8 mouse cellular contexts compared by ENCODE assay signal in genomic region chr10:68212061-68212915, GRCm38 (mm10).
DNase-seq lines count a peak whose midpoint lies in the region; ATAC-seq lines count a peak whose summit lies in the region.

No protein-coding gene starts in this region.

- ATAC-seq in neural tube, embryonic 12.5 days (ENCODE audit: low FRiP score, low read depth), result no peak
- ATAC-seq in embryonic facial prominence, embryonic 15.5 days (ENCODE audit: insufficient number of reproducible peaks, low FRiP score, low TSS enrichment, low read depth), result no peak
- ATAC-seq in kidney, embryonic 16.5 days (ENCODE audit: low FRiP score, low TSS enrichment), result peak; percentile 80
- peak; percentile 44; the same call in 1 of the 2 replicates for ATAC-seq in neural tube, embryonic 14.5 days (ENCODE audit: low read depth)
- ATAC-seq in granulocyte monocyte progenitor cell, adult 5-6 weeks (replicated peaks; ENCODE audit: poor library complexity, severe bottlenecking), result no peak

- no peaks in the 10 kb centered on the region for H3K27me3 ChIP-seq in neural tube, embryonic 12.5 days (replicated peaks)
- no peaks in the 10 kb centered on the region for H3K27me3 ChIP-seq in embryonic facial prominence, embryonic 15.5 days
- H3K27me3 ChIP-seq in kidney, embryonic 16.5 days (ENCODE audit: insufficient read depth, low read length), result no peaks in the 10 kb centered on the region
- H3K27me3 ChIP-seq in neural tube, embryonic 14.5 days (ENCODE audit: control insufficient read depth, insufficient read depth, low read length), result no peaks in the 10 kb centered on the region

- 0 out of 2 replicates have a peak, but pooled peaks cover 7% of the 10 kb centered on the region for H3K36me3 ChIP-seq in neural tube, embryonic 12.5 days
- peaks cover 19% of the 10 kb centered on the region for H3K36me3 ChIP-seq in embryonic facial prominence, embryonic 15.5 days
- peaks cover 16% of the 10 kb centered on the region for H3K36me3 ChIP-seq in kidney, embryonic 16.5 days (ENCODE audit: insufficient read depth, low read length)
- H3K36me3 ChIP-seq in neural tube, embryonic 14.5 days (ENCODE audit: control insufficient read depth, insufficient read depth, low read length), result no peaks in the 10 kb centered on the region

- DNase-seq in neural tube, embryonic 10.5 days (ENCODE audit: extremely low spot score, low spot score), result no peak
- no peak for DNase-seq in frontal cortex, adult 2 months (ENCODE audit: extremely low spot score in 1 of 2, low spot score in 1 of 2)
- DNase-seq in thymus, postnatal 0 days (ENCODE audit: low spot score), result no peak

- 0 out of 2 replicates have a peak, but pooled peaks cover 7% of the 10 kb centered on the region for H3K9me3 ChIP-seq in neural tube, embryonic 12.5 days
- H3K9me3 ChIP-seq in embryonic facial prominence, embryonic 15.5 days (replicated peaks), result peaks cover 4% of the 10 kb centered on the region; the same call in 1 of the 2 replicates
- peaks cover 12% of the 10 kb centered on the region for H3K9me3 ChIP-seq in kidney, embryonic 16.5 days (ENCODE audit: low read length)
- no peaks in the 10 kb centered on the region for H3K9me3 ChIP-seq in neural tube, embryonic 14.5 days (ENCODE audit: control insufficient read depth, low read length)

- no peak overlapping the region for H3K27ac ChIP-seq in neural tube, embryonic 12.5 days
- H3K27ac ChIP-seq in embryonic facial prominence, embryonic 15.5 days (replicated peaks), result peak overlapping the region; percentile 67
- peak overlapping the region; percentile 66 for H3K27ac ChIP-seq in kidney, embryonic 16.5 days (ENCODE audit: low read length)
- H3K27ac ChIP-seq in neural tube, embryonic 14.5 days (ENCODE audit: low read depth, low read length), result 0 out of 2 replicates have a peak overlapping the region, but pooled peaks have one; percentile 10

- peak overlapping the region; percentile 4; the same call in 1 of the 2 replicates for H3K4me2 ChIP-seq in neural tube, embryonic 12.5 days (replicated peaks)
- H3K4me2 ChIP-seq in embryonic facial prominence, embryonic 15.5 days (replicated peaks), result no peak overlapping the region
- H3K4me2 ChIP-seq in kidney, embryonic 16.5 days (replicated peaks; ENCODE audit: low read depth, low read length), result no peak overlapping the region; the same call in 1 of the 2 replicates
- no peak overlapping the region for H3K4me2 ChIP-seq in neural tube, embryonic 14.5 days (ENCODE audit: low read depth, low read length)

- 20% methylated on average over 10 of the region's 10 CpGs for WGBS in neural tube, embryonic 12.5 days
- 39% methylated on average over 10 of the region's 10 CpGs for WGBS in embryonic facial prominence, embryonic 15.5 days
- WGBS in kidney, embryonic 16.5 days, result 17% methylated on average over 10 of the region's 10 CpGs
- 12% methylated on average over 10 of the region's 10 CpGs for WGBS in neural tube, embryonic 14.5 days

- H3K4me3 ChIP-seq in neural tube, embryonic 12.5 days, result no peak overlapping the region
- no peak overlapping the region for H3K4me3 ChIP-seq in embryonic facial prominence, embryonic 15.5 days (replicated peaks)
- no peak overlapping the region for H3K4me3 ChIP-seq in kidney, embryonic 16.5 days (ENCODE audit: low read length)
- H3K4me3 ChIP-seq in neural tube, embryonic 14.5 days (ENCODE audit: low read depth, low read length), result no peak overlapping the region

- H3K9ac ChIP-seq in neural tube, embryonic 12.5 days, result no peak overlapping the region
- no peak overlapping the region for H3K9ac ChIP-seq in embryonic facial prominence, embryonic 15.5 days
- H3K9ac ChIP-seq in kidney, embryonic 16.5 days (replicated peaks; ENCODE audit: low read length), result no peak overlapping the region
- H3K9ac ChIP-seq in neural tube, embryonic 14.5 days (replicated peaks; ENCODE audit: low read depth, low read length), result no peak overlapping the region

- H3K4me1 ChIP-seq in neural tube, embryonic 12.5 days, result peaks cover 24% of the 10 kb centered on the region
- peaks cover 28% of the 10 kb centered on the region for H3K4me1 ChIP-seq in embryonic facial prominence, embryonic 15.5 days
- H3K4me1 ChIP-seq in kidney, embryonic 16.5 days (ENCODE audit: insufficient read depth, low read length), result peaks cover 44% of the 10 kb centered on the region
- peaks cover 10% of the 10 kb centered on the region for H3K4me1 ChIP-seq in neural tube, embryonic 14.5 days (ENCODE audit: control insufficient read depth, insufficient read depth, low read length)

Comparison
In these comparisons a context has a peak if more than half of its experiments do, and no peak if none do; other contexts are left out.
1. ATAC-seq: peak in kidney, embryonic 16.5 days (single experiment) and neural tube, embryonic 14.5 days (single experiment); none in neural tube, embryonic 12.5 days (single experiment), embryonic facial prominence, embryonic 15.5 days (single experiment) and granulocyte monocyte progenitor cell, adult 5-6 weeks (single experiment).